Mouse (Mus musculus): ENCODE results near the gene Fes. TPM values are rescaled to one million over a fixed set of nuclear protein-coding genes. Genes with fewer than 3 reads are reported as not detected.

Gene Fes
- polyA plus RNA-seq, 1 experiment from 2014 or later = 6.2 TPM

- Histone ChIP-seq H3K9me3 (no peaks in the 10 kb centered on the region), H3K27me3 (no peaks in the 10 kb centered on the region), H3K36me3 (peaks cover 25% of the 10 kb centered on the region), H3K4me2 (peak within 1 kb of the TSS; percentile 73), H3K9ac (peak within 1 kb of the TSS; percentile 94), H3K4me1 (replicated peaks) (peaks cover 21% of the 10 kb centered on the region), H3K4me3 (peak within 1 kb of the TSS; percentile 87), H3K27ac (replicated peaks) (peak within 1 kb of the TSS; percentile 89)
- under 1% methylated on average over 68 of the region's 86 CpGs for WGBS
- ATAC-seq (ENCODE audit: low read depth) = peak; percentile 78
Measured at GRCm38 (mm10) chr7:80371041-80371751, 16.6 kb downstream of the Fes start, which contains the start of gene Man2a2. Gene Man2a2 (minus strand): TSS chr7:80371375.

- Histone ChIP-seq H3K27ac (replicated peaks) (peak overlapping the region; percentile 89), H3K27me3 (no peaks in the 10 kb centered on the region), H3K9ac (peak overlapping the region; percentile 94), H3K4me1 (replicated peaks) (peaks cover 21% of the 10 kb centered on the region), H3K36me3 (peaks cover 30% of the 10 kb centered on the region), H3K4me2 (peak overlapping the region; percentile 73), H3K9me3 (no peaks in the 10 kb centered on the region), H3K4me3 (peak overlapping the region; percentile 87)
- peak; percentile 80 for ATAC-seq (ENCODE audit: low read depth)
- under 1% methylated on average over 31 of the region's 31 CpGs for WGBS
Measured at GRCm38 (mm10) chr7:80370649-80371040, 17.1 kb downstream of the Fes start.

GRCm38 (mm10) chr7:80369967-80370431 lies 17.7 kb downstream of the Fes start:
- peak; percentile 4; the same call in 1 of the 2 replicates for ATAC-seq (ENCODE audit: low read depth)
- Histone ChIP-seq H3K4me1 (replicated peaks) (peaks cover 21% of the 10 kb centered on the region), H3K9me3 (no peaks in the 10 kb centered on the region), H3K27me3 (no peaks in the 10 kb centered on the region), H3K4me2 (peak overlapping the region; percentile 73), H3K9ac (peak overlapping the region; percentile 94), H3K36me3 (peaks cover 31% of the 10 kb centered on the region), H3K27ac (replicated peaks) (peak overlapping the region; percentile 89; the same call in 1 of the 2 replicates), H3K4me3 (peak overlapping the region; percentile 87)
- WGBS = 38% methylated on average over 4 of the region's 4 CpGs

- H3K4me2 ChIP-seq = peak overlapping the region; percentile 73
- H3K9me3 ChIP-seq = no peaks in the 10 kb centered on the region
- no peaks in the 10 kb centered on the region for H3K27me3 ChIP-seq
- peak overlapping the region; percentile 94; the same call in 1 of the 2 replicates for H3K9ac ChIP-seq
- peak overlapping the region; percentile 87 for H3K4me3 ChIP-seq
- H3K36me3 ChIP-seq = peaks cover 36% of the 10 kb centered on the region
- no peak overlapping the region for H3K27ac ChIP-seq (replicated peaks)
- peaks cover 21% of the 10 kb centered on the region for H3K4me1 ChIP-seq (replicated peaks)
- WGBS = 69% methylated on average over 5 of the region's 5 CpGs
- ATAC-seq (ENCODE audit: low read depth) = no peak
Measured at GRCm38 (mm10) chr7:80369461-80369860, 18.3 kb downstream of the Fes start.

- peak overlapping the region; percentile 94 for H3K9ac ChIP-seq
- peaks cover 21% of the 10 kb centered on the region for H3K4me1 ChIP-seq (replicated peaks)
- no peak for ATAC-seq (ENCODE audit: low read depth)
- peaks cover 43% of the 10 kb centered on the region for H3K36me3 ChIP-seq
- 85% methylated on average over 20 of the region's 20 CpGs for WGBS
- H3K4me2 ChIP-seq = peak overlapping the region; percentile 73
- peak overlapping the region; percentile 87; the same call in 1 of the 2 replicates for H3K4me3 ChIP-seq
- H3K9me3 ChIP-seq = no peaks in the 10 kb centered on the region
- no peak overlapping the region for H3K27ac ChIP-seq (replicated peaks)
- no peaks in the 10 kb centered on the region for H3K27me3 ChIP-seq
Measured at GRCm38 (mm10) chr7:80368635-80369421, 18.9 kb downstream of the Fes start.

- ATAC-seq (ENCODE audit: low read depth) = no peak
- H3K27me3 ChIP-seq = no peaks in the 10 kb centered on the region
- H3K27ac ChIP-seq (replicated peaks) = no peak overlapping the region
- H3K4me1 ChIP-seq (replicated peaks) = peaks cover 21% of the 10 kb centered on the region
- WGBS = 90% methylated on average over 9 of the region's 9 CpGs
- peaks cover 51% of the 10 kb centered on the region for H3K36me3 ChIP-seq
- H3K9ac ChIP-seq = no peak overlapping the region
- H3K4me3 ChIP-seq = no peak overlapping the region
- H3K9me3 ChIP-seq = no peaks in the 10 kb centered on the region
- no peak overlapping the region for H3K4me2 ChIP-seq
Measured at GRCm38 (mm10) chr7:80368009-80368408, 19.7 kb downstream of the Fes start.

GRCm38 (mm10) chr7:80367232-80367631 lies 20.5 kb downstream of the Fes start:
- H3K9ac ChIP-seq = no peak overlapping the region
- H3K27me3 ChIP-seq = no peaks in the 10 kb centered on the region
- peaks cover 21% of the 10 kb centered on the region for H3K4me1 ChIP-seq (replicated peaks)
- peaks cover 59% of the 10 kb centered on the region for H3K36me3 ChIP-seq
- WGBS = 95% methylated on average over 7 of the region's 7 CpGs
- H3K4me3 ChIP-seq = no peak overlapping the region
- H3K27ac ChIP-seq (replicated peaks) = no peak overlapping the region
- no peaks in the 10 kb centered on the region for H3K9me3 ChIP-seq
- ATAC-seq (ENCODE audit: low read depth) = no peak
- no peak overlapping the region for H3K4me2 ChIP-seq

- Histone ChIP-seq H3K36me3 (peaks cover 73% of the 10 kb centered on the region), H3K4me1 (replicated peaks) (peaks cover 21% of the 10 kb centered on the region), H3K4me3 (no peak overlapping the region), H3K27me3 (no peaks in the 10 kb centered on the region), H3K9ac (no peak overlapping the region), H3K4me2 (no peak overlapping the region), H3K27ac (replicated peaks) (no peak overlapping the region), H3K9me3 (no peaks in the 10 kb centered on the region)
- no peak for ATAC-seq (ENCODE audit: low read depth)
- WGBS = 88% methylated on average over 2 of the region's 2 CpGs
Measured at GRCm38 (mm10) chr7:80365759-80366158, 22.0 kb downstream of the Fes start.

GRCm38 (mm10) chr7:80360435-80360834 lies 27.3 kb downstream of the Fes start:
- no peaks in the 10 kb centered on the region for H3K27me3 ChIP-seq
- no peak overlapping the region for H3K27ac ChIP-seq (replicated peaks)
- no peak overlapping the region for H3K4me2 ChIP-seq
- H3K9me3 ChIP-seq = no peaks in the 10 kb centered on the region
- WGBS = 67% methylated on average over 3 of the region's 3 CpGs
- ATAC-seq (ENCODE audit: low read depth) = no peak
- peaks cover 96% of the 10 kb centered on the region for H3K36me3 ChIP-seq
- no peak overlapping the region for H3K4me3 ChIP-seq
- peaks cover 18% of the 10 kb centered on the region for H3K4me1 ChIP-seq (replicated peaks)
- H3K9ac ChIP-seq = no peak overlapping the region

- H3K4me2 ChIP-seq = no peak overlapping the region
- peaks cover 95% of the 10 kb centered on the region for H3K36me3 ChIP-seq
- no peak overlapping the region for H3K9ac ChIP-seq
- no peak overlapping the region for H3K27ac ChIP-seq (replicated peaks)
- peaks cover 18% of the 10 kb centered on the region for H3K4me1 ChIP-seq (replicated peaks)
- no peak overlapping the region for H3K4me3 ChIP-seq
- H3K9me3 ChIP-seq = no peaks in the 10 kb centered on the region
- no peak; the same call in 1 of the 2 replicates for ATAC-seq (ENCODE audit: low read depth)
- H3K27me3 ChIP-seq = no peaks in the 10 kb centered on the region
- WGBS = 62% methylated on average over 4 of the region's 4 CpGs
Measured at GRCm38 (mm10) chr7:80358039-80358438, 29.7 kb downstream of the Fes start.

GRCm38 (mm10) chr7:80357156-80357555 lies 30.6 kb downstream of the Fes start:
- Histone ChIP-seq H3K27me3 (no peaks in the 10 kb centered on the region), H3K36me3 (peaks cover 95% of the 10 kb centered on the region), H3K9ac (0 out of 2 replicates have a peak overlapping the region, but pooled peaks have one; percentile 22), H3K9me3 (no peaks in the 10 kb centered on the region), H3K4me3 (no peak overlapping the region), H3K27ac (replicated peaks) (peak overlapping the region; percentile 54), H3K4me2 (no peak overlapping the region), H3K4me1 (replicated peaks) (peaks cover 18% of the 10 kb centered on the region)
- 17% methylated on average over 8 of the region's 8 CpGs for WGBS
- ATAC-seq (ENCODE audit: low read depth) = peak; percentile 59; the same call in 1 of the 2 replicates

GRCm38 (mm10) chr7:80356351-80356750 lies 31.4 kb downstream of the Fes start:
- no peak for ATAC-seq (ENCODE audit: low read depth)
- H3K4me2 ChIP-seq = no peak overlapping the region
- no peaks in the 10 kb centered on the region for H3K27me3 ChIP-seq
- H3K27ac ChIP-seq (replicated peaks) = peak overlapping the region; percentile 54
- peaks cover 94% of the 10 kb centered on the region for H3K36me3 ChIP-seq
- H3K4me3 ChIP-seq = no peak overlapping the region
- no peaks in the 10 kb centered on the region for H3K9me3 ChIP-seq
- H3K4me1 ChIP-seq (replicated peaks) = peaks cover 18% of the 10 kb centered on the region
- no peak overlapping the region for H3K9ac ChIP-seq
- WGBS = 86% methylated on average over 13 of the region's 13 CpGs
